Mouse (Mus musculus) kidney, adult 2 months (tissue): ENCODE data around the gene Dgkh.

Source experiments
- CTCF ChIP-seq: fragments of 200-500 bp; conservative IDR thresholded peaks from 2 replicates; pipeline ENCODE4 v1.5.1; 2011; ENCODE audit warnings: low read depth, mild to moderate bottlenecking, control low read depth, low read length, moderate library complexity, mixed read lengths; ENCODE audit not compliant: insufficient read depth, insufficient read length
- POLR2A ChIP-seq: fragments of 200-500 bp; IDR thresholded peaks from one replicate; pipeline ENCODE4 v1.6.1; 2011; ENCODE audit warnings: low read depth, low read length, control low read depth

DNA sequence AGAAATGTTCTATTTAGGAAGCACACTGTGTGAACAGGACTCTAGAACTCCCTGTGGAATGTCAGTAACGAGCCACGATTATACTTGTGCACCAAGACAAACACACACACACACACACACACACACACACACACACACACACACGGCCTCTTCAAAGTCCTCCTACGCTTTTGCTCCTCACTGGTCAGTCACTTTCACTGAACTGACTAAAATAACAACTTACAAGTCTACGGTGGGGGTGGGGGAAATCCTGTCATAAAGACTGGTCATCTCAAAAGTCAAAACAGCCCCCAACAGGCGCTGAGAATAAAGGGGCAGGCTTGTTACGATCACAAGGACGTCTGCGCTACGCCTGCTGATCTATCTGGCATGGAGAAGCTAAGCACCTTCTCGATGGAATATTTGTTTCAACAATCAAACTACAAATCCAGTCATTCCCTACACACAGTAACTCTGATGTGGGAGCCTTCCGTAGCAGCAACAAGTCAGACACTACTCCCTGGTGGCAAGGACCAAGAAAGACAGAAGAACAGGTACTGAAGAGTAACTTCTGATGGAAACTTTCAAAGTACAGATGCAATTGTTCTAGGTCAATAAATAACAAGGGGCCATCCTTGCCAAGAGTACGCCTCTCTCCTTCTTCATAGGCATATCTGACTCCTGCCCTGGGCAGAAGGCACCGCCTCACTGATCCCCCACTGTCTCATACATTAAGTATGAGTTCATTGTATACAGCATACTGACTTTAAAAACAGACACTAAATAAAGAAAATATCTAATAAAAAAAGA lies 96.8 kb downstream of the Dgkh start:
- TF ChIP-seq POLR2A (no peak), CTCF (no peak)
